In the genomic region with DNA sequence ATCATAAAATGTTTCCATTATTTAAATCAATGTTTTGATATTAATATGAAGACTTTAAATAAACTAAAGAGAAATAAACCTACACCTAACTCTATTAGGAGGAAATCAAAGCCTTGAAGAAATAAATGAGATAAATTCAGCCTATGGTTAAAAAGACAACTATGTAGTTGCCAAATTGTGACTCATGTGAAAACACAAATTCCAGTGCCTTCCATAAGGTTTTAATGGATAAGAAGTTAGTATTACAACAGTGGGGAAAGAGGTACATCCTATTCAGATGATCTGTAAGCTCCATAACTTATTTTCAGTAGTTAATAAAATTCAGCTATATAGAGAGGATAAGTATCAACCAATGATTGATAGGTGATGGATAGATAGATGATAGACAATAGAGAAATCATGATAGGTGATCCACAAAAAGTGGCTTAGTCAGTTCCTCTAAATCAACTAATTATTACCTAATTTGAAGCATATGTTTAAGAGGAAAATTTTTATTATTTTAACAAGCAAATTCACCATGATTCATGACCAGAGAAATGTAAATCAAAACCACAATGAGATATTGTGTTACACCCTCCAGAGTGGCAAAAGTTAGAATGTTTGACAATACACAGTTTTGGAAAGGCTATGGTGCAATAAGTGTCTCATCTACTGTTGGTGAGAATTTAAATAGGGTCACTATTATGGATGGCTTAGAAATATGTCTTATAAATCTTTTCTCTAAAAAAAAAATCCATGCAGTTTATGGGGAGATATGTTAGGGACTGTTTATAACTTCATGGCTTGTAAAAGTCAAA, we compare ENCODE assay signal across 26 mouse cellular contexts. TPM values are rescaled to one million over a fixed set of nuclear protein-coding genes. Genes with fewer than 3 reads are reported as not detected.
A peak's percentile ranks its signal among the peaks of the same experiment; 100 is the strongest.
DNase-seq lines count a peak whose midpoint lies in the region; ATAC-seq and TF ChIP-seq lines count a peak whose summit lies in the region.
"Had no signal": no experiment of that assay in that cellular context is flagged by ENCODE, and none has a peak within 500 bp of the region (broad histone marks: within the 10 kb centered on the region; RNA-seq: fewer than 3 reads in every experiment).

No protein-coding gene starts in this region.

- peak; percentile 88 for DNase-seq in 3T3-L1 (ENCODE audit: low read depth, low spot score)
- no peak for DNase-seq in adrenal gland, adult (ENCODE audit: inconsistent age in 2 of 2, low spot score in 1 of 2)
- DNase-seq: adrenal gland, adult 2 months; adrenal gland, postnatal 10 days; adrenal gland, postnatal 25 days; B cell, adult 2 months; cerebellum, adult 11 months; cerebellum, adult 18-20 months; cerebellum, adult 8-10 months; cerebellum, adult 9-11 months; cerebellum, postnatal 14 days; cerebellum, postnatal 36 days; embryo, embryonic 11 days had no signal

- no peak for ATAC-seq in megakaryocyte, adult 5-6 weeks (ENCODE audit: poor library complexity, severe bottlenecking)
- ATAC-seq: activated CD4-positive, CD25-positive, alpha-beta regulatory T cell, adult 4 months; forebrain, embryonic 14.5 days; forebrain, embryonic 16.5 days; Patski had no signal

- H3ac ChIP-seq in C2C12 (ENCODE audit: control insufficient read depth, insufficient read length, low read depth) (no peak overlapping the region), myocyte (ENCODE audit: control insufficient read depth, insufficient read length) (no peak overlapping the region)

- H3K79me3 ChIP-seq in C2C12 (ENCODE audit: low read depth) = no peaks in the 10 kb centered on the region

- no peak for TF ChIP-seq POLR2A in myocyte (IDR thresholded peaks at IDR 0.05; ENCODE audit: insufficient read length, low read depth)

- H3K4me2 ChIP-seq in myocyte (ENCODE audit: low read depth) = no peak overlapping the region
- H3K4me2 ChIP-seq: embryonic facial prominence, embryonic 13.5 days; embryonic facial prominence, embryonic 15.5 days; forebrain, embryonic 12.5 days had no signal

- no peak for TF ChIP-seq CTCF in C2C12 (IDR thresholded peaks at IDR 0.05; ENCODE audit: control insufficient read depth, insufficient read depth, insufficient read length)

- no peak overlapping the region for H3K4me3 ChIP-seq in C2C12 (ENCODE audit: insufficient read depth, poor library complexity, severe bottlenecking)
- H3K4me3 ChIP-seq in myocyte = no peak overlapping the region
- H3K4me3 ChIP-seq: embryonic facial prominence, embryonic 13.5 days; embryonic facial prominence, embryonic 15.5 days; erythroblast, embryonic 14.5 days; forebrain, embryonic 10.5 days; forebrain, embryonic 12.5 days had no signal

- H3K79me2 ChIP-seq in C2C12 (ENCODE audit: control insufficient read depth, insufficient read depth) (no peaks in the 10 kb centered on the region), myocyte (ENCODE audit: control insufficient read depth, insufficient read depth) (no peaks in the 10 kb centered on the region)

- no peaks in the 10 kb centered on the region for H3K36me3 ChIP-seq in C2C12 (ENCODE audit: control insufficient read depth, insufficient read depth)
- peaks cover 6% of the 10 kb centered on the region for H3K36me3 ChIP-seq in myocyte (ENCODE audit: control insufficient read depth, insufficient read depth)
- H3K36me3 ChIP-seq: embryonic facial prominence, embryonic 13.5 days; embryonic facial prominence, embryonic 15.5 days; forebrain, embryonic 10.5 days; forebrain, embryonic 12.5 days had no signal

- H3K27me3 ChIP-seq in C2C12 (ENCODE audit: control insufficient read depth, insufficient read depth, insufficient read length) (no peaks in the 10 kb centered on the region), myocyte (ENCODE audit: control insufficient read depth, insufficient read depth, insufficient read length) (no peaks in the 10 kb centered on the region)
- H3K27me3 ChIP-seq: embryonic facial prominence, embryonic 13.5 days; embryonic facial prominence, embryonic 15.5 days; forebrain, embryonic 12.5 days had no signal

TF ChIP-seq in C2C12, 6 proteins besides CTCF, POLR2A, EP300 and RAD21:
- TF ChIP-seq MAX (IDR thresholded peaks at IDR 0.05) (no peak), MYOG (IDR thresholded peaks at IDR 0.05; ENCODE audit: control insufficient read depth, extremely low read depth, insufficient read length) (no peak), CEBPB (IDR thresholded peaks at IDR 0.05; ENCODE audit: low read depth) (peak; percentile 96), FOSL1 (IDR thresholded peaks at IDR 0.05; ENCODE audit: insufficient read depth, low read length, poor library complexity, severe bottlenecking) (peak; percentile 50), MYOD1 (IDR thresholded peaks at IDR 0.05; ENCODE audit: control insufficient read depth, insufficient read length, low read depth) (no peak), USF1 (IDR thresholded peaks at IDR 0.05; ENCODE audit: low read depth) (no peak)

TF ChIP-seq in myocyte, 11 proteins besides CTCF, POLR2A, EP300 and RAD21:
- no peak for TF ChIP-seq MAX (IDR thresholded peaks at IDR 0.05; ENCODE audit: low read depth)
- TF ChIP-seq CEBPB (IDR thresholded peaks at IDR 0.05; ENCODE audit: insufficient read depth, poor library complexity, severe bottlenecking) = peak; percentile 77; the same call in 1 of the 2 replicates
TF ChIP-seq in myocyte: peak in this region for 1.

RNA-seq across cellular contexts. Expression of a gene that starts 15.2 kb away (rescaled TPM):
- 3.8 TPM for polyA plus RNA-seq in C2C12 (2012; fragmentation: generic; extraction: Trizol)
- 6.9 TPM for polyA plus RNA-seq in myocyte (2012; fragmentation: generic; extraction: Trizol)
- total RNA-seq in megakaryocyte, adult 5-6 weeks (2015) = 17.8 and 25.6 TPM in 2 replicates
- total RNA-seq in megakaryocyte, adult 5-6 weeks (2017) = 49.4 and 66.0 TPM in 2 replicates
- total RNA-seq: MEL had no signal
- polyA plus RNA-seq: erythroblast, embryonic 14.5 days; Patski had no signal
